Mouse (Mus musculus) lung, postnatal 0 days (tissue): ENCODE measurements around the gene Plaur.

Experiments
- CTCF ChIP-seq: IDR thresholded peaks from 2 replicates; pipeline ENCODE4 v1.5.1; 2016; ENCODE audit warnings: antibody characterized with exemption, mild to moderate bottlenecking
- EP300 ChIP-seq: IDR thresholded peaks from 2 replicates; pipeline ENCODE4 v1.6.1; 2016; ENCODE audit warnings: antibody characterized with exemption, mild to moderate bottlenecking, control low read depth

GRCm38 (mm10) chr7:24474811-24475506 is 12.7 kb downstream of the Plaur start:
- TF ChIP-seq CTCF = peak; percentile 45
- TF ChIP-seq EP300 = peak; percentile 40; the same call in 1 of the 2 replicates
